In genomic region chr4:105174778-105175177, GRCm38 (mm10) we compare ENCODE assay signal across 12 mouse cellular contexts. TPM values are rescaled to one million over a fixed set of nuclear protein-coding genes. Genes with fewer than 3 reads are reported as not detected.
DNase-seq lines count a peak whose midpoint lies in the region; ATAC-seq and TF ChIP-seq lines count a peak whose summit lies in the region.
"Had no signal": no experiment of that assay in that cellular context is flagged by ENCODE, and none has a peak within 500 bp of the region (broad histone marks: within the 10 kb centered on the region; RNA-seq: fewer than 3 reads in every experiment).

No protein-coding gene starts in this region.

- peaks cover 34% of the 10 kb centered on the region for H3K4me1 ChIP-seq in liver, adult 2 months (ENCODE audit: control insufficient read depth, insufficient read depth, low read length)
- H3K4me1 ChIP-seq in forebrain, embryonic 12.5 days = peaks cover 65% of the 10 kb centered on the region
- H3K4me1 ChIP-seq in hindbrain, embryonic 16.5 days (ENCODE audit: control insufficient read depth, insufficient read depth, low read depth, low read length) = peaks cover 23% of the 10 kb centered on the region
- H3K4me1 ChIP-seq in olfactory bulb, adult 2 months (ENCODE audit: control insufficient read depth, insufficient read depth, low read length) = peaks cover 9% of the 10 kb centered on the region; the same call in 1 of the 2 replicates

- H3K79me2 ChIP-seq in liver, adult 2 months (ENCODE audit: control insufficient read depth, insufficient read depth, low read length) = peaks cover 54% of the 10 kb centered on the region

- H3K27me3 ChIP-seq in liver, adult 2 months (ENCODE audit: control insufficient read depth, insufficient read depth, low read length) = no peaks in the 10 kb centered on the region
- no peaks in the 10 kb centered on the region for H3K27me3 ChIP-seq in forebrain, embryonic 12.5 days
- no peaks in the 10 kb centered on the region for H3K27me3 ChIP-seq in hindbrain, embryonic 16.5 days (replicated peaks; ENCODE audit: control insufficient read depth, insufficient read depth, low read length)
- H3K27me3 ChIP-seq: megakaryocyte, embryonic 14.5 days had no signal

- TF ChIP-seq CTCF in liver, adult 2 months (IDR thresholded peaks at IDR 0.05; ENCODE audit: low read depth, low read length) = no peak
- no peak for TF ChIP-seq CTCF in olfactory bulb, adult 2 months (IDR thresholded peaks at IDR 0.05; ENCODE audit: insufficient read depth, low read depth, low read length)

- H3K27ac ChIP-seq in liver, adult 2 months (replicated peaks; ENCODE audit: insufficient read depth, low read depth, low read length) = 0 out of 2 replicates have a peak overlapping the region, but pooled peaks have one; percentile 2
- H3K27ac ChIP-seq in forebrain, embryonic 12.5 days = peak overlapping the region; percentile 87
- peak overlapping the region; percentile 72 for H3K27ac ChIP-seq in hindbrain, embryonic 16.5 days (ENCODE audit: low read depth, low read length)
- peak overlapping the region; percentile 67 for H3K27ac ChIP-seq in olfactory bulb, adult 2 months (ENCODE audit: insufficient read depth, low read depth, low read length)
- H3K27ac ChIP-seq: kidney, postnatal 0 days had no signal

- 60% methylated on average over 4 of the region's 4 CpGs for WGBS in liver, adult 2 months
- WGBS in forebrain, embryonic 12.5 days = 68% methylated on average over 4 of the region's 4 CpGs
- 67% methylated on average over 4 of the region's 4 CpGs for WGBS in hindbrain, embryonic 16.5 days
- 70% methylated on average over 4 of the region's 4 CpGs for whole genome bisulfite sequencing in olfactory bulb, adult 2 months

- peaks cover 34% of the 10 kb centered on the region for H3K36me3 ChIP-seq in liver, adult 2 months (ENCODE audit: control insufficient read depth, insufficient read depth, low read length)
- peaks cover 13% of the 10 kb centered on the region for H3K36me3 ChIP-seq in forebrain, embryonic 12.5 days (replicated peaks)
- H3K36me3 ChIP-seq in hindbrain, embryonic 16.5 days (ENCODE audit: control insufficient read depth, insufficient read depth, low read length) = no peaks in the 10 kb centered on the region

- no peak for ATAC-seq in forebrain, embryonic 12.5 days (ENCODE audit: low FRiP score)
- no peak for ATAC-seq in hindbrain, embryonic 16.5 days
- ATAC-seq: CD4-positive, CD25-positive, alpha-beta regulatory T cell, adult 4 months had no signal

- no peaks in the 10 kb centered on the region for H3K9me3 ChIP-seq in forebrain, embryonic 12.5 days
- no peaks in the 10 kb centered on the region for H3K9me3 ChIP-seq in hindbrain, embryonic 16.5 days (ENCODE audit: control insufficient read depth, low read length)
- H3K9me3 ChIP-seq: megakaryocyte, embryonic 14.5 days had no signal

- peak overlapping the region; percentile 4; the same call in 1 of the 2 replicates for H3K9ac ChIP-seq in liver, adult 2 months (ENCODE audit: low read depth, low read length)
- no peak overlapping the region for H3K9ac ChIP-seq in forebrain, embryonic 12.5 days
- no peak overlapping the region for H3K9ac ChIP-seq in hindbrain, embryonic 16.5 days (ENCODE audit: low read depth, low read length)

- H3K4me3 ChIP-seq in liver, adult 2 months (ENCODE audit: insufficient read depth, low read depth, low read length) = no peak overlapping the region
- no peak overlapping the region for H3K4me3 ChIP-seq in forebrain, embryonic 12.5 days (replicated peaks)
- H3K4me3 ChIP-seq in hindbrain, embryonic 16.5 days (ENCODE audit: low read length) = no peak overlapping the region
- H3K4me3 ChIP-seq in olfactory bulb, adult 2 months (ENCODE audit: insufficient read depth, low read depth, low read length) = no peak overlapping the region
- H3K4me3 ChIP-seq: megakaryocyte, embryonic 14.5 days had no signal

- DNase-seq in liver, adult 2 months (ENCODE audit: extremely low read depth, low read depth, low spot score) = no peak
- DNase-seq in liver = no peak
- DNase-seq in embryo, embryonic 10.5 days (ENCODE audit: low spot score) = no peak
- DNase-seq in retina, postnatal 1 day = no peak
- DNase-seq: thymus, postnatal 14 days had no signal

- no peak overlapping the region for H3K4me2 ChIP-seq in forebrain, embryonic 12.5 days
- H3K4me2 ChIP-seq in hindbrain, embryonic 16.5 days (ENCODE audit: low read length) = no peak overlapping the region; the same call in 1 of the 2 replicates
- H3K4me2 ChIP-seq: heart, embryonic 11.5 days had no signal

- TF ChIP-seq POLR2A in liver, adult 2 months (IDR thresholded peaks at IDR 0.05; ENCODE audit: extremely low read depth, insufficient read depth, low read length) = no peak
- TF ChIP-seq POLR2A in olfactory bulb, adult 2 months (IDR thresholded peaks at IDR 0.05; ENCODE audit: insufficient read depth, low read depth, low read length) = no peak

RNA-seq across cellular contexts. Expression of gene Plpp3, which starts 17.6 kb away (rescaled TPM):
- 64.1 and 81.1 TPM in 2 replicates for total RNA-seq in liver, adult 2 months (2014; rRNA removed)
- polyA plus RNA-seq in liver, adult 2 months (2012; rRNA removed) = 81.0 and 84.2 TPM in 2 replicates
- polyA plus RNA-seq in forebrain, embryonic 12.5 days (2016; fragmentation: Nextera tagmentation; extraction: Ambion mirVana) = 84.9 and 90.4 TPM in 2 replicates
- polyA plus RNA-seq in hindbrain, embryonic 16.5 days (2015; fragmentation: Nextera tagmentation; extraction: Ambion mirVana) = 114 and 122 TPM in 2 replicates
- polyA plus RNA-seq in olfactory bulb, adult 2 months (2012; ENCODE audit: insufficient read depth, insufficient read length, low replicate concordance, missing spikeins) = not detected in 2 replicates

Comparison
In these comparisons a context has a peak if more than half of its experiments do, and no peak if none do; other contexts are left out.
1. H3K27ac ChIP-seq: peak in every context shown above with its lines; median percentile 87 in forebrain, embryonic 12.5 days; 72 in hindbrain, embryonic 16.5 days; 67 in olfactory bulb, adult 2 months; 2 in liver, adult 2 months.